Mouse (Mus musculus): ENCODE measurements around the gene Klra6.
"Not testable (repeated sequence)": the region's sequence is repeated elsewhere in the genome, so short reads cannot be mapped to it uniquely, and the experiment has no call there.

Klra6 gene

GRCm38 (mm10) chr6:130026854-130027253, at the start of gene Klra6:
Gene Klra6, minus strand, starts transcription at chr6:130026954.
- no peak for DNase-seq (ENCODE audit: low spot score in 2 of 2)

DNA sequence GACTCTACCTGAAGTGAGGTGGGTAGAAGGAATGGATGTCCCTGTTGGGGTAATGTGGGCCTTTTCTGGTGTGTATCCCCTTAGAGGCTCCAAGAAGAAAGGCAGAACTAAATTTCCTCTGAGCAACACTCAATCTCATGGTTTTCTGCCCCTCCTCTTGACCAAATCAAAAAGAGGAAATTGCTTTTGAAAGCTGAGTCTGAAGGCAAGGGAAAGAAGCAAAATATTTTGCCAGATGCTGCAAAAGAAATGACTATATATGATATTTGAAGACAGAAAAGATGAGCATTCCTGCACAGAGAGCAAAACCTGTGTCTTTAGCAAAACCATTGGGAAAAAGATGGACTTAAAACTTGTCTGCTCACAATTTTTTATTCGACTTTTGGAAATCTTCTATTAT, 40.4 kb upstream of the Klra6 start, which contains the start of gene Klra4:
Klra4 (minus strand) TSS at position 101 of the 400 bp plus-strand sequence.
- not testable (repeated sequence) for DNase-seq (ENCODE audit: low spot score in 2 of 2)

DNA sequence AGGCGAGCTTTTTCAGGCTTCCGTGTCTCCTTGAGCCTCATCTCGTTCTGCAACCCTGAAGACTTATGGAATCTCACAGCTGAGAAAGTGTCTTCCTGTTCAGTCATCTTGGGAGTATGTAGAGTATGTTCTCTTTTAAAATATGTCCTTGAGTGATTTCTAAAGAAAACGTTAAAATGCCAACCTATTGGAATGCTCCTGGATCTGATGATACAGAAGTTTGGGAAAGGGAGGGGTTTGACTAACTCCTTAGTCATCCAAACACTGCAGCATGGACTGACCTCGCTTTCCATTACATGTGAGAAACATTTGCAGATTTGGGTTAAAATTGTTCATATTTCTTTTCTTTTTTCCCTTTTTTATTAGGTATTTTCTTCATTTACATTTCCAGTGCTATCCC, 38.4 kb upstream of the Klra6 start:
- no peak for DNase-seq (ENCODE audit: low spot score in 2 of 2)

DNA sequence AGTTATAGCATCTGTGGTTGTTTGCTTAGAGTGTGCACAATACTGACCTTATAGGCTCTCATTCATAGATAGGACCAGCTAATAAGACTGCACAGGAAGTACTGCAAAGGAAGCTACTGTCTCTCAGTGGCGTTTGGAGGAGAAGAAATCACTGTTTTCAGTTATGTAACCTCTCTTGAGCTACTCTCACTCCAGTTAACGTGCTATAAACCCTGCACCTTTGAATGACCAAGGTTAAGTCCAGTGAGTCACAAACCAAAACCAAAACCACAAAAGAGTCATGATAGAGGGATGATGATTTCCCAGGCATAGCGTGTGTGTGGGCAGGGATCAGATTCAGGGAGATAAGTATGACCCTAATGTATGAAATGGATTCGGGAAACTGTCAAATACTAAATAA, 8.4 kb upstream of the Klra6 start:
- not testable (repeated sequence) for DNase-seq (ENCODE audit: low spot score in 2 of 2)

DNA sequence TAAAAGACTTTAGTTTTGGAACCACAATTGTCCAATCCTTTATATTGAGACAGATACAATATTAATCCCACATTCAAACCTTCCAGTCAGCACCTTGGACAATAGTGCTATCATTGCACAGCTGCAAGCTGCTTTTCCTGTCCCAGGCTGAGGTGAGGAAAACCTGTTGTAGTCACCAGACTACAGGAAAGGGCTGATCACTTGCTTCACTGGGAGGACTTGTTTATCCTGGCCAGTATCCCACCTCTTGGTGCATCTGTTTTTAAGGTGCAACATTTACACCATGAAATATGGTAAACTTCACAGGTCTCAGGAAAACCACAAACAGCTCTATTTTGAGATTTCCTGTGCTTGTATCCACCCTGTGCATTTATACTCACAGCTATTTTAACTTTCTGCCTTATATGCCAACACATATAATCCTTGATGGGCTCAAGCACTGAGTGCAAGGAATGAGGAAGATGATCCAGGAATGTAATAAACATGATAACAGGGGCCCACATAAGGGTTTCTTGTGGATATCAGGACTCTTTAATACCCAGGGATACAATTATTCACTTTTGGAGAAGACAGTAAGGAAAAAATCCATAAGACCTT, 4.8 kb upstream of the Klra6 start:
- DNase-seq (ENCODE audit: low spot score in 2 of 2) = not testable (repeated sequence)
